Mouse (Mus musculus): Measurements from ENCODE around the gene Tmem98.

- no peak for TF ChIP-seq CTCF (IDR thresholded peaks at IDR 0.05; ENCODE audit: borderline replicate concordance, control insufficient read depth, extremely low read depth, insufficient read depth, low read length, poor library complexity)
- TF ChIP-seq POLR2A (IDR thresholded peaks at IDR 0.05; ENCODE audit: control insufficient read depth, extremely low read depth, insufficient read depth, low read length, poor library complexity): no peak
These were observed 8.2 kb downstream of the Tmem98 start for GRCm38 (mm10) chr11:80818060-80818697.
